Mouse (Mus musculus) lung, embryonic 15.5 days (tissue): ENCODE data around the gene Bicc1. TPM values are rescaled to one million over a fixed set of nuclear protein-coding genes. Genes with fewer than 3 reads are reported as not detected.
A peak's percentile ranks its signal among the peaks of the same experiment; 100 is the strongest.

Experiments used
- ATAC-seq: fragments of 200-750 bp; cut with Nextera tagmentation; 2 replicates; pipeline ENCODE4 v1.8.0; 2017; ENCODE audit warnings: moderate number of reproducible peaks, borderline replicate concordance; ENCODE audit not compliant: low FRiP score, low TSS enrichment; ENCODE audit errors: extremely low read depth
- H3K27ac ChIP-seq: fragments of 300-500 bp; sonication (generic); 2 replicates; pipeline ENCODE4 v1.5.1; 2015; ENCODE audit warnings: moderate library complexity, mild to moderate bottlenecking, inconsistent platforms
- H3K27me3 ChIP-seq: fragments of 300-500 bp; sonication (generic); 2 replicates; pipeline ENCODE4 v1.6.1; 2015; ENCODE audit warnings: inconsistent platforms
- H3K36me3 ChIP-seq: fragments of 300-500 bp; sonication (generic); 2 replicates; pipeline ENCODE4 v1.6.1; 2015; ENCODE audit warnings: inconsistent platforms
- H3K4me1 ChIP-seq: fragments of 300-500 bp; sonication (generic); 2 replicates; pipeline ENCODE4 v1.6.1; 2015; ENCODE audit warnings: inconsistent platforms
- H3K4me2 ChIP-seq: fragments of 300-500 bp; sonication (generic); 2 replicates; pipeline ENCODE4 v1.6.1; 2015; ENCODE audit warnings: inconsistent platforms, mild to moderate bottlenecking, moderate library complexity
- H3K4me3 ChIP-seq: fragments of 300-500 bp; sonication (generic); 2 replicates; pipeline ENCODE4 v1.5.1; 2015; ENCODE audit warnings: mild to moderate bottlenecking, inconsistent platforms
- H3K9ac ChIP-seq: fragments of 300-500 bp; sonication (generic); 2 replicates; pipeline ENCODE4 v1.6.1; 2015; ENCODE audit warnings: inconsistent platforms
- H3K9me3 ChIP-seq: fragments of 300-500 bp; sonication (generic); 2 replicates; pipeline ENCODE4 v1.6.1; 2016; ENCODE audit warnings: inconsistent platforms
- WGBS: fragments of 180-500 bp; shearing (Covaris S2); methylation state at CpG from one replicate; pipeline ENCODE4 v1.1.7; 2015; 5-methylcytosine and 5-hydroxymethylcytosine counted together
- polyA plus RNA-seq: library from polyadenylated mRNA; unstranded; fragments of >200 nt; fragmentation: Nextera tagmentation; extraction: Ambion mirVana; gene quantifications from 2 replicates; pipeline ENCODE4 v1.2.1, GENCODE M21; 2015

The Bicc1 gene
- polyA plus RNA-seq, 1 experiment from 2014 or later: 20.7 TPM

DNA sequence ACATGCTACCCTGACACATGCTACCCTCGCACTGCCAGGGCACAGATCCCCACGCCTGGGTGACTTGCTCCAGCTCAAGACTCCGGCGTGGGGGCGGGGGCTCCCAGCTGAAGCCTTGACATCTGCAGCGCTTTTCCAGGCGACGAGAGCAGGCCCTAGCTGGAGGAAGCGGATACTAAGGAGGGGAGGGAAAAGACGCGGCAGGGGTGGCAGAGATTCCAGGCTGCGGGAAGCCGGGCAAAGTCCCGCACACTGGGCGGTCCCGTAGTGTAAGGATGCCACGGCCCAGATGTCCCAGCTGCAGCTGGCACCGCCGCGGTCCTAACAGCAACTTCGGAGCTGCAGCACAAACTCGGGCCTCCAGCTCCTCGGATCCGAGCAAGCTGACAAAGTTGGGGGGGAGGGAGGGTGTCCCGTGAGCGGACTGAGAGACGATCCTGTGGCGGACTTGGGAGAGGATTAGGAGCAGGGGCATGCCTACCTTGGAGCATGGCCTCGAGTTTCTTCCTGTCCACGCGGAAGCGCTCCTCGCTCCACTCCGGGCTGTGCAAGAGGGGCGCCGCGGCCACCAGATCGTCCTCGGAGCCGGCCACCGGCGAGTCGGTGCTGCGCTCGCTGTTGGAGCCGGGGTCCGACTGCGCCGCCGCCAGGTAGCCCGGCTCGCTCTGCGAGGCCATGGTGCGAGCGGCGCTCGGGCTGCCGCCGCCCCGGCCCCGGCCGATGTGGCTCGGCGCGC lies 392 bp downstream of the Bicc1 start:
- Histone ChIP-seq H3K9ac (peak overlapping the region; percentile 70), H3K27me3 (no peaks in the 10 kb centered on the region; the same call in 1 of the 2 replicates), H3K4me2 (peak overlapping the region; percentile 81), H3K4me1 (peaks cover 13% of the 10 kb centered on the region), H3K27ac (peak overlapping the region; percentile 79), H3K4me3 (peak overlapping the region; percentile 77), H3K36me3 (no peaks in the 10 kb centered on the region), H3K9me3 (no peaks in the 10 kb centered on the region)
- under 1% methylated on average over 62 of the region's 65 CpGs for WGBS
- ATAC-seq: peak; percentile 77

DNA sequence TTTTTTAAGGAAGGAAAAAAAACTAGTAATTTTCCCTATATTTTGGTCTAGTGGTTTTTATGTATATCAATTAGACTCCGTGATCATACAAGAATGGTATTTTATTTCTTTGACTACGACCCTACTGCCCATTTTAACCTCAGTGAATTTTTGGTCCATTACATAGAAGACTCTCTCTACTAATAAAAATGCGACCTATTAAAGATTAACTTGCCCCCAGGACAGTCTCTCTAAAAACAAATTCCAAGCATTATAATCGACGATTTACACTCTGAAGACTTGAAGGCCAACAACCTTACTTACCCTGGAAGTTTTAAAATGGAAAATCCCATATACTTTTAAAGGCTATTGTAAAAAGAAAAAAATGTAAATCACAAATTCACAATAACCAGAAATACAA lies 2.9 kb downstream of the Bicc1 start:
- Histone ChIP-seq H3K9me3 (no peaks in the 10 kb centered on the region; the same call in 1 of the 2 replicates), H3K36me3 (0 out of 2 replicates have a peak, but pooled peaks cover 3% of the 10 kb centered on the region), H3K4me3 (no peak overlapping the region), H3K27me3 (no peaks in the 10 kb centered on the region; the same call in 1 of the 2 replicates), H3K9ac (no peak overlapping the region), H3K4me1 (peaks cover 13% of the 10 kb centered on the region), H3K27ac (no peak overlapping the region), H3K4me2 (no peak overlapping the region)
- 75% methylated on average over 5 of the region's 5 CpGs for WGBS
- no peak for ATAC-seq

DNA sequence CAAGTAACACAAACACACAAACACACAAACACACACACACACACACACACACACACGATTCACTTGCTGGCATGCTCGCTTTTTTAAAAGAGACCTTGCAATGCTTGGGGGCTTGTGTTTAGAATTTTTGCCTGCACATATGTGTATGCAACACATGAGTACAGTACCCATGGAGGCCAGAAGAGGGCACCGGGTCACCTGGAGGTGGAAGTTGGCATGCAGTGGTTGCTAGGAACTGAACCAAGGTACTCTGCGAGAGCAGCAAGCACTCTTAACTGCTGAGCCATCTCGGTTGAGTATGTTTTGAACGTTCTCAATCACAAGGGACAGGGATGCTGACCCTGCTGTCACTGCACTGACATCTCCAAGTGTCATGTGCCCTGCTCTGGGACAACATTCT lies 5.9 kb downstream of the Bicc1 start:
- Histone ChIP-seq H3K9me3 (no peaks in the 10 kb centered on the region; the same call in 1 of the 2 replicates), H3K27me3 (no peaks in the 10 kb centered on the region), H3K4me3 (no peak overlapping the region), H3K9ac (no peak overlapping the region), H3K4me1 (peaks cover 23% of the 10 kb centered on the region), H3K27ac (no peak overlapping the region), H3K36me3 (0 out of 2 replicates have a peak, but pooled peaks cover 3% of the 10 kb centered on the region), H3K4me2 (no peak overlapping the region)
- 93% methylated on average over 6 of the region's 6 CpGs for WGBS
- ATAC-seq: no peak

DNA sequence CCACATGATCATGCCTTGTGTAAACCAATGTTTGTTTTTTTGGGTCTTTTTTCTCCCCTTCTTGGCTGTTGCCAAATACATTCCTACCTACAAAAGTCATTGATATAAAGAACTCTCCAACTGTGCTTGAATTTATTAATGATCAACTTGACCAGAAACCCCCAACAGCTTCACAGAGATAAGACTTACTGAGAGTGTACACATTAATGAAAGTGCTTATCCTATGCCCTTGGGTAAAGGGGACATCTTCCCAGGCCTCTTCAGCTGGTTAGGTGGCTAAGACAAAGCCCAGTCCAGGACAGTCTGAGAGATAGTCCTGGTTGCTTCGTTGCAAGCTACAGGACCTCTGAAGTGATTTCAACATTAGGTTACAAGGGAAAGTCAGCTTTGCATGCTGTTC lies 6.4 kb downstream of the Bicc1 start:
- Histone ChIP-seq H3K27ac (no peak overlapping the region), H3K36me3 (0 out of 2 replicates have a peak, but pooled peaks cover 3% of the 10 kb centered on the region), H3K27me3 (no peaks in the 10 kb centered on the region), H3K9ac (no peak overlapping the region), H3K4me1 (peaks cover 24% of the 10 kb centered on the region), H3K4me3 (no peak overlapping the region), H3K4me2 (no peak overlapping the region), H3K9me3 (no peaks in the 10 kb centered on the region; the same call in 1 of the 2 replicates)
- WGBS: 89% methylated on average over 1 of the region's 1 CpGs
- ATAC-seq: no peak

DNA sequence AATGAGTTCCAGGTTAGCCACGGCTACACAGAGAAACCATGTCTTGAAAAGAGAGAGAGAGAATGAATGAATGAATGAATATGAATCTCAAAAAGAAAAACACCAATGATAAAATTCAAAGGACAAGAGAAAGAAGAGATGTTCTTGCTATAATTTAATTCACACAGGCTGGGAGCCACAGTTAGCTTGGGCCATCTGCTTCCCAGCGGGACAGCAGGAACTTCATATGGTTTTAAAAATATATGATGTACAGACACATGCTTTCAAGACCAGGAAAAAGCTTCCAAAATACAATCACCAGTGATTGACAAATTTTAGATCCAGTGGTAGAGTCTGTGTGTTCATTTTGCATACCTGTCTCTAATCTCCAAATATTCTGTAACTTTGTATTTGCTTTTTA lies 9.0 kb downstream of the Bicc1 start:
- Histone ChIP-seq H3K36me3 (0 out of 2 replicates have a peak, but pooled peaks cover 3% of the 10 kb centered on the region), H3K9me3 (no peaks in the 10 kb centered on the region; the same call in 1 of the 2 replicates), H3K4me2 (no peak overlapping the region), H3K4me3 (no peak overlapping the region), H3K27me3 (no peaks in the 10 kb centered on the region), H3K9ac (no peak overlapping the region), H3K4me1 (peaks cover 41% of the 10 kb centered on the region), H3K27ac (no peak overlapping the region)
- ATAC-seq: no peak
- 84% methylated on average over 2 of the region's 2 CpGs for WGBS

DNA sequence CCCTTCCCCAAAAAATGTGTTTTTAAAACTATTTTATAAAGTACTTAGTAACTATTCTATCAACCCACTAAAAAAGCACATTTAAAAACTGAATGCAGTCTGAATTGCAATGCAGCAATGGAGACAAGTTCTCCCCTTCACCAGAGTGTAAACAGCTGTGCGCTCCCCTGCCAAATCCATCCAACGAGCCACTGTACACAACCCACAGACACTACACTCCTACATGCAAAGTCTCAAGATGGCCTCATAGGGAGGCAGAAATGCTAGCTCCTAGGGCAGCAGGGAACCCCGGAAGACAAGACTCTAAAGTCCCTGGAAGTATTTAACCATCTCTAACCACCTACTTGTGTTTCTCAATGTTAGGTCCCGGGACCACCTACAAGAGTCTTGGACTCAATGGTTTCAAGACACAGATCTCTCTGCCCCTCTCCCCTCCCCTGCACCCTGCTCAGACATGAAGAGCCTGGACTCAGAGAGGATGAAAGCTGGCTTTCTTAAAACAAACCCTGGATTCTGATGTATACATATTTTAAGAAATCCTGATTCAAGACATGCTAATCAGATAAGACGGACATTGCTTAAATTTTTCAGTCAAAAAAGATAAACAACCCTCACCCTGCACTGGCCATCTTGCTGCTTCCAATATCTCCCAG lies 10.4 kb downstream of the Bicc1 start:
- 0 out of 2 replicates have a peak, but pooled peaks cover 3% of the 10 kb centered on the region for H3K36me3 ChIP-seq
- no peaks in the 10 kb centered on the region for H3K27me3 ChIP-seq
- peak; percentile 58; the same call in 1 of the 2 replicates for ATAC-seq
- H3K4me2 ChIP-seq: no peak overlapping the region
- no peak overlapping the region for H3K4me3 ChIP-seq
- H3K9ac ChIP-seq: no peak overlapping the region
- H3K27ac ChIP-seq: peak overlapping the region; percentile 71
- H3K9me3 ChIP-seq: no peaks in the 10 kb centered on the region; the same call in 1 of the 2 replicates
- 47% methylated on average over 5 of the region's 5 CpGs for WGBS
- peaks cover 42% of the 10 kb centered on the region for H3K4me1 ChIP-seq

DNA sequence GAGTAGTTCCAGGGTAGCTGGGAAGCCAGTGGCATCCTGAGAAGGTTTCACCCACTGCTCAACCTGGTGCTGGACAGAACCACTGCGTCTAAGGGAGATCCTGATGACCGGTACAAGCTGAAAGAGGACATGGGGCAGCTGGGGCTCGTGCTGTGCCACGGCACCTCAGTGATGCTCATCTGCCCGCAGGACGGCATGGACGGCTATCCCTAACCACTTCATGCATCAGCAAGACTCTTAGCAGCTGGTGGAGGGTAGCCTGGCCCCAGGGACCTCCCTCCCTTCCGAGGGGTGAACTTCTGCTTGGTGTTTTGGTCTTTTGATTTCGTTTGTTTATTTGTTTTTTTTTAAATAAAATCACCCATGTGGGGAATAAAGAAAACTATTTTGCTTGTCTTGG lies 11.3 kb downstream of the Bicc1 start:
- Histone ChIP-seq H3K4me1 (peaks cover 42% of the 10 kb centered on the region), H3K4me2 (no peak overlapping the region), H3K9me3 (no peaks in the 10 kb centered on the region), H3K27me3 (no peaks in the 10 kb centered on the region), H3K36me3 (no peaks in the 10 kb centered on the region), H3K4me3 (no peak overlapping the region), H3K9ac (no peak overlapping the region), H3K27ac (peak overlapping the region; percentile 71; the same call in 1 of the 2 replicates)
- 65% methylated on average over 9 of the region's 9 CpGs for WGBS
- ATAC-seq: no peak

DNA sequence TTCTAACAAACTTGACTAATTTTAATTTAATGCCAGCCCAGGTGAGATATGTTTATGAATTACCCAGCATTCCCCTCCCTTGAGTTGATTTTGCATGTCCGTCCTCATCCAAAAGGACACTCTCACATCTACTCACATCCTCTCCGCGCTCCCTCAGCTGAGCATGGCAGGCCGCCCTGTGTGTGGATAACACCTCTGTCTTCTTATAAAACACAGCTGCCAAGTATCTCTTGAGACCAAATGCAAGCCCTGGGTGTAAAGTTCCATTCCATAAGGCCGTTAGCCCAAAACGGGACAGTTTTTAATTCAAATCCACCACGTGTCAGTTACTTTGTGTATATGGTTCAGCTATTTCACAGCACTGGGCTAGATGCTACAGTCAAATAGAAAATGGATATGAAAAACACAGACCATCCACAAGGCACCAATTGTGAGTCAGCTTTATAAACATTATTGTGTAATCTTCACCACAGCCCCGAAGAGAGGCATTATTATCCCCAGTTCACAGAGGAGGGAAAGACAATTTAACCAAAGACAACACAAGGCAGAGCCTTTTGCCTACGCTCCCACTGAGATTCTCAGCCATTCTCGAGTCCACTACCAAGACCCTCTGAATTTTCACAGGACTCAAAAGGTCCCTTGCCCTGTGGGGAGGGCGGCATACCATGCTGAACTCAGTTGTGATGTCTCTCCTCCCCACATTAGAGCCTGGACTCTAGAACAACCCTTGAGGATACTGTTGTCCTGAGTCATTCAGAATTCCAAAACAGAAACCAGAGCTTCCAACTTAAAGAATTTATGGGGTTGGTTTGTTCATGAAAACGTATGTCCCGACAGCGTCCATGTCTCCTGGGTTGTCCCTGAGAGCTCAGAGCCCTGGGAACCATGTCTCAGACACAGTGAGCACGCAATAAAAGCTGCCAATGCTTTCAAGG lies 12.6 kb downstream of the Bicc1 start:
- Histone ChIP-seq H3K27me3 (no peaks in the 10 kb centered on the region), H3K4me3 (no peak overlapping the region), H3K4me2 (peak overlapping the region; percentile 28), H3K27ac (peak overlapping the region; percentile 48), H3K36me3 (no peaks in the 10 kb centered on the region), H3K9me3 (no peaks in the 10 kb centered on the region), H3K9ac (no peak overlapping the region), H3K4me1 (peaks cover 42% of the 10 kb centered on the region)
- peak; percentile 65; the same call in 1 of the 2 replicates for ATAC-seq
- WGBS: 57% methylated on average over 15 of the region's 15 CpGs

DNA sequence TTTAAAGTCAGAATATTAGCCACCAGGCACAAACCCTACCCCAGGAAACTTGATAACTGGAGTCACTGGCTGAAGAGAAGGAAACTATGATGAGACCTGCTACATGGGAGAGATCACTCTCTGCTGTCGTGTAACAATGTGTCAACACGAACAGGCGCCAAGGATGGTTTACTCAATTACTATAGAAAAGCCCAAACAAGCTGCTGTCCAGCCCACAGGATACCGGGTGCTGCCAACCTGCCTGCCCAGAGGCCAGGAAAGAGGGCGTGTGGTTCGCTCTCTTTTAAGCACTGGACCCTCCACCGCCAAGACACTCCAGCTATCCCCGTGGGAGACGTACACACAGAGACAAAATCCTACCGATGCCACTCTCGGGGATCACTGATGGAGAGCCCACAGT lies 13.7 kb downstream of the Bicc1 start:
- Histone ChIP-seq H3K9ac (no peak overlapping the region), H3K4me1 (peaks cover 42% of the 10 kb centered on the region), H3K4me2 (peak overlapping the region; percentile 28), H3K36me3 (no peaks in the 10 kb centered on the region), H3K9me3 (no peaks in the 10 kb centered on the region), H3K4me3 (no peak overlapping the region), H3K27me3 (no peaks in the 10 kb centered on the region), H3K27ac (peak overlapping the region; percentile 48; the same call in 1 of the 2 replicates)
- no peak for ATAC-seq
- 36% methylated on average over 11 of the region's 11 CpGs for WGBS

DNA sequence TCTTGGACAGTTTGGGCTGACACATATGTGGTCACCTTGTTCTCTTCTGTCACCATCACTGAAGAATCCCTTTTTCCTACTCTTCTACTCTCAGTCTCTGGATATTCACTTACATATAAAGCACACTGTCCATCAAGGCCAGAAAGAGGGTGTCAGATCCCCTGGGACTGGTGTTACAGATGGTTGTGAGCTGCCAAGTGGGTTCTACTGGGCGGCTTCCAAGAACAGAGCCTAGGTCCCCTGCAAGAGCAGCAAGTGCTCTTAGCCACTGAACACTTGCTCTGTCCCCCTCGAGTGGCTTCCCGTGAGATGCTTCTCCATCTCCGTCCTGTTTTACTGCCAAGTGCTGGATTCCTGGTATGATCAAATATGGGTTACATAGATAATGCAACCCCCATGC lies 15.3 kb downstream of the Bicc1 start:
- Histone ChIP-seq H3K4me2 (no peak overlapping the region), H3K9ac (no peak overlapping the region), H3K36me3 (no peaks in the 10 kb centered on the region), H3K27me3 (no peaks in the 10 kb centered on the region), H3K4me1 (peaks cover 38% of the 10 kb centered on the region), H3K4me3 (no peak overlapping the region), H3K27ac (no peak overlapping the region), H3K9me3 (no peaks in the 10 kb centered on the region)
- no peak for ATAC-seq
- 58% methylated on average over 4 of the region's 4 CpGs for WGBS

DNA sequence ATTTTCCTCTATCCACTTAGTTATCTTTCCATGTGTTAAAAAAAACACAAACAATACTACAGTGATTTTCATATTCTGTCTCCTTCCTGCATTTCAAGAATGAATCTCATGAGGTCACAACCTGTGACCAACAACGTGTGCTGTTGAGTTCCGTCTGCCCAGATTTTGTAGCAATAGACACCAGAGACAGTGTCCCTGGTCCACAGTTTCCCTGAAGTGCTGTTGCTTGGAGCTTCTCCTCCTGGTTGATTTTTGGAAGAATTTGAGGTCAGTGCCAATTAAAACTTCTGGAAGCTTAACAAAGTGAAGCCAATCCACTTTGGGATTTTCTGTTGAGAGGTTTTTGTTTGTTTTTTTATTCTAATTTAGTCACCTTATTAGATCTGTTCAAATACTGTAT lies 16.9 kb downstream of the Bicc1 start:
- ATAC-seq: no peak
- H3K9ac ChIP-seq: no peak overlapping the region
- no peaks in the 10 kb centered on the region for H3K9me3 ChIP-seq
- peaks cover 22% of the 10 kb centered on the region for H3K4me1 ChIP-seq
- H3K4me2 ChIP-seq: no peak overlapping the region
- no peak overlapping the region for H3K4me3 ChIP-seq
- H3K36me3 ChIP-seq: no peaks in the 10 kb centered on the region
- WGBS: 90% methylated on average over 2 of the region's 2 CpGs
- H3K27me3 ChIP-seq: no peaks in the 10 kb centered on the region
- H3K27ac ChIP-seq: no peak overlapping the region
